Mouse (Mus musculus): ENCODE measurements around the gene Defa2. TPM values are rescaled to one million over a fixed set of nuclear protein-coding genes. Genes with fewer than 3 reads are reported as not detected.

Gene Defa2
- polyA plus RNA-seq (2017; shearing (Covaris generic)) = not detected

DNA sequence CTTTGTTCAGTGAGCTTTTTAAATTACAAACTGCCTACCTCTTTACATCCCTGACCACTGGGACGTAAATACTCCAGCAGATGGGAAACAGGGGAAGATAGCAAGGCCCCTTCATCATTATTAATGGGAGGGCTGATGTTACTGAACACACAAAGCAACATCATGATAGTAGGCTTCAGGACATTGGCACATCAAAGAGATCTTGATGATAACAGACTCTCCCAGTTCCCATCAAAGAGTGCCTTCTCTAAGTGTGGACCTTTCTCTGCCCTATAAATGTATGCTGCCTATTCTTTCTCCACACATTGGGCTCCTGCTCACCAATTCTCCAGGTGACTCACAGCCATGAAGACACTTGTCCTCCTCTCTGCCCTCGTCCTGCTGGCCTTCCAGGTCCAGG, at the start of gene Defa2:
Gene Defa2, plus strand, starts transcription at position 301 of the 400 bp plus-strand sequence.

GRCm38 (mm10) chr8:21391511-21391910, 13.2 kb downstream of the Defa2 start, which contains the start of gene Defa33:
Gene Defa33 (plus strand): TSS chr8:21391811.

DNA sequence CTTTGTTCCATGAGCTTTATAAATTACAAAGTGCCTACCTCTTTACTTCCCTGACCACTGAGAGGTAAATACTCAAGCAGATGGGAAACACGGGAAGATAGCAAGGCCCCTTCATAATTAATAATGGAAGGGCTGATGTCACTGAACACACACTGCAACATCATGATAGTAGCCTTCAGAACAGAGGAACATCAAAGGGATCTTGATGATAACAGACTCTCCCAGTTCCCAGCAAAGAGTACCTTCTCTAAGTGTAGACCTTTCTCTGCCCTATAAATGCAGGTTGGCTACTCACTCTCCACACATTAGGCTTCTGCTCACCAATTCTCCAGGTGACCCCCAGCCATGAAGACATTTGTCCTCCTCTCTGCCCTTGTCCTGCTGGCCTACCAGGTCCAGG, 48.8 kb downstream of the Defa2 start, which contains the start of gene Defa36:
Gene Defa36, plus strand, starts transcription at position 301 of the 400 bp plus-strand sequence.

Other genes starting within 250 kb of the Defa2 start
- not detected for gene Defa30, start 243.9 kb upstream of the Defa2 start, polyA plus RNA-seq (2017; shearing (Covaris generic))
- gene Defa22, start 216.2 kb upstream of the Defa2 start, polyA plus RNA-seq (2017; shearing (Covaris generic)) = not detected
- not detected for gene Defa31, start 186.9 kb upstream of the Defa2 start, polyA plus RNA-seq (2017; shearing (Covaris generic))
- not detected for gene Gm15293, start 177.0 kb upstream of the Defa2 start, polyA plus RNA-seq (2017; shearing (Covaris generic))
- gene Gm15292, start 128.8 kb upstream of the Defa2 start, polyA plus RNA-seq (2017; shearing (Covaris generic)) = not detected
- gene Defa27, start 63.0 kb upstream of the Defa2 start, polyA plus RNA-seq (2017; shearing (Covaris generic)) = not detected
- gene Defa29, start 51.5 kb upstream of the Defa2 start, polyA plus RNA-seq (2017; shearing (Covaris generic)) = not detected
- not detected for gene Defa33, start 13.3 kb downstream of the Defa2 start, polyA plus RNA-seq (2017; shearing (Covaris generic))
- gene Defa36, start 48.9 kb downstream of the Defa2 start, polyA plus RNA-seq (2017; shearing (Covaris generic)) = not detected
- gene Gm7849, start 78.0 kb downstream of the Defa2 start, polyA plus RNA-seq (2017; shearing (Covaris generic)) = not detected
- gene Defa20, start 130.7 kb downstream of the Defa2 start, polyA plus RNA-seq (2017; shearing (Covaris generic)) = not detected
- gene Defa32, start 150.5 kb downstream of the Defa2 start, polyA plus RNA-seq (2017; shearing (Covaris generic)) = not detected
- gene Defa37, start 186.9 kb downstream of the Defa2 start, polyA plus RNA-seq (2017; shearing (Covaris generic)) = not detected
- gene Defa28, start 204.5 kb downstream of the Defa2 start, polyA plus RNA-seq (2017; shearing (Covaris generic)) = not detected
- gene Gm7861, start 216.0 kb downstream of the Defa2 start, polyA plus RNA-seq (2017; shearing (Covaris generic)) = not detected
- gene Defa26, start 239.7 kb downstream of the Defa2 start, polyA plus RNA-seq (2017; shearing (Covaris generic)) = not detected